Mouse (Mus musculus): Measurements from ENCODE around the gene Sri. TPM values are rescaled to one million over a fixed set of nuclear protein-coding genes. Genes with fewer than 3 reads are reported as not detected.
"Not testable (repeated sequence)": the region's sequence is repeated elsewhere in the genome, so short reads cannot be mapped to it uniquely, and the experiment has no call there.

Sri gene
- 224 and 232 TPM in 2 replicates for polyA plus RNA-seq (2016; fragmentation: Nextera tagmentation; extraction: Ambion mirVana)

- Histone ChIP-seq H3K4me3 (replicated peaks) (no peak within 1 kb of the TSS), H3K4me1 (replicated peaks) (no peaks in the 10 kb centered on the region), H3K27ac (no peak within 1 kb of the TSS), H3K9me3 (no peaks in the 10 kb centered on the region), H3K4me2 (no peak within 1 kb of the TSS), H3K9ac (replicated peaks) (no peak within 1 kb of the TSS), H3K36me3 (no peaks in the 10 kb centered on the region), H3K27me3 (no peaks in the 10 kb centered on the region)
- WGBS: 81% methylated on average over 6 of the region's 6 CpGs
- no peak for ATAC-seq (ENCODE audit: insufficient number of reproducible peaks, insufficient read depth, low FRiP score, low TSS enrichment, low read depth)
These were observed at the start of gene Sri for GRCm38 (mm10) chr5:8045855-8046254. TSS of gene Sri (plus strand) at chr5:8046078.

GRCm38 (mm10) chr5:7996401-7997044 lies 49.4 kb upstream of the Sri start:
- 41% methylated on average over 8 of the region's 8 CpGs for WGBS
- Histone ChIP-seq H3K36me3 (no peaks in the 10 kb centered on the region), H3K4me3 (replicated peaks) (no peak overlapping the region), H3K9me3 (no peaks in the 10 kb centered on the region), H3K27ac (no peak overlapping the region), H3K9ac (replicated peaks) (no peak overlapping the region), H3K4me1 (replicated peaks) (0 out of 2 replicates have a peak, but pooled peaks cover 3% of the 10 kb centered on the region), H3K4me2 (peak overlapping the region; percentile 27), H3K27me3 (no peaks in the 10 kb centered on the region)
- peak; percentile 61; the same call in 1 of the 2 replicates for ATAC-seq (ENCODE audit: insufficient number of reproducible peaks, insufficient read depth, low FRiP score, low TSS enrichment, low read depth)

DNA sequence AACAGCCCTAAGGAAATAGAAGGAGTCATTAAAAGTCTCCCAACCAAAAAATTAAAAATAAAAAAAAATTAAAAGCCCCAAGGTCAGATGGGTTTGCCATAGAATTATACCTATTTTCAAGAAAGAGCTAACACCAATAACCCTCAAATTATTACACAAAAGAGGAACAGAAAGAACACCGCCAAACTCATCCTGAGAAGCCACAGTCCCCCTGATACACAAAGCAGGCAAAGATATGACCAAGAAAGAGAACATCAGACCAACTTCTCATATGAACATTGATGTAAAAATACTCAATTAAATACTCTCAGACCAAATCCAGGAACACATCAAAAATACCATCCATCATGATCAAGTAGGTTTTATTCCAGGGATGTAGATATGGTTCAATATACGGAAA lies 48.8 kb upstream of the Sri start:
- Histone ChIP-seq H3K27ac (no peak overlapping the region), H3K4me2 (no peak overlapping the region), H3K9ac (replicated peaks) (no peak overlapping the region), H3K4me1 (replicated peaks) (0 out of 2 replicates have a peak, but pooled peaks cover 3% of the 10 kb centered on the region), H3K9me3 (no peaks in the 10 kb centered on the region), H3K36me3 (no peaks in the 10 kb centered on the region), H3K4me3 (replicated peaks) (no peak overlapping the region), H3K27me3 (no peaks in the 10 kb centered on the region)
- 91% methylated on average over 2 of the region's 2 CpGs for WGBS
- ATAC-seq (ENCODE audit: insufficient number of reproducible peaks, insufficient read depth, low FRiP score, low TSS enrichment, low read depth): no peak

GRCm38 (mm10) chr5:8000466-8000865 lies 45.4 kb upstream of the Sri start:
- H3K4me3 ChIP-seq (replicated peaks): no peak overlapping the region
- no peak overlapping the region for H3K9ac ChIP-seq (replicated peaks)
- 0 out of 2 replicates have a peak, but pooled peaks cover 3% of the 10 kb centered on the region for H3K4me1 ChIP-seq (replicated peaks)
- no peak for ATAC-seq (ENCODE audit: insufficient number of reproducible peaks, insufficient read depth, low FRiP score, low TSS enrichment, low read depth)
- H3K27me3 ChIP-seq: no peaks in the 10 kb centered on the region
- no peak overlapping the region for H3K27ac ChIP-seq
- H3K36me3 ChIP-seq: no peaks in the 10 kb centered on the region
- WGBS: 79% methylated on average over 10 of the region's 10 CpGs
- no peak overlapping the region for H3K4me2 ChIP-seq
- H3K9me3 ChIP-seq: no peaks in the 10 kb centered on the region

DNA sequence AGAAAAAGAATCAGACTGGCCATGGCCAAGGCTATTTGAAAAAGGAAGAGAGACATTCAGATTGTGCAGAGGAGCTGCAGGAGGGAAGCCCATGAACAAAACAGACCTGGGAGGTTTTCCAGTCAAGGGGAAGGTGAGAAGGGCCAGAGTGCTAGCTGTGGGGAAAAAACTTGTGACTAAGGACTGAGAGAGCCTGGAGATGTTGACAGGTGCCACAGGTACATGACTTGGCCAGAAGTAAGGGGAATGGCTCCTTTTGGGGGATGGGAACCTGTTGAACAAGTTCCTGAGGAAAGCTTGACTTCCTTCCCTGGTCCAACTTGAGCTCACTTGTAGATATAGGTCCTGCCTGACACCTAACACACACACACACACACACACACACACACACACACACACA lies 43.1 kb upstream of the Sri start:
- no peaks in the 10 kb centered on the region for H3K9me3 ChIP-seq
- no peaks in the 10 kb centered on the region for H3K27me3 ChIP-seq
- no peak overlapping the region for H3K27ac ChIP-seq
- no peaks in the 10 kb centered on the region for H3K36me3 ChIP-seq
- ATAC-seq (ENCODE audit: insufficient number of reproducible peaks, insufficient read depth, low FRiP score, low TSS enrichment, low read depth): no peak
- H3K4me2 ChIP-seq: no peak overlapping the region
- H3K9ac ChIP-seq (replicated peaks): no peak overlapping the region
- H3K4me3 ChIP-seq (replicated peaks): no peak overlapping the region
- no peaks in the 10 kb centered on the region for H3K4me1 ChIP-seq (replicated peaks)

GRCm38 (mm10) chr5:8013276-8013675 lies 32.6 kb upstream of the Sri start:
- no peak overlapping the region for H3K4me2 ChIP-seq
- peaks cover 10% of the 10 kb centered on the region; the same call in 1 of the 2 replicates for H3K9me3 ChIP-seq
- H3K9ac ChIP-seq (replicated peaks): no peak overlapping the region
- H3K4me3 ChIP-seq (replicated peaks): no peak overlapping the region
- H3K36me3 ChIP-seq: no peaks in the 10 kb centered on the region
- H3K27me3 ChIP-seq: no peaks in the 10 kb centered on the region
- 81% methylated on average over 3 of the region's 3 CpGs for WGBS
- H3K27ac ChIP-seq: no peak overlapping the region
- no peaks in the 10 kb centered on the region for H3K4me1 ChIP-seq (replicated peaks)
- ATAC-seq (ENCODE audit: insufficient number of reproducible peaks, insufficient read depth, low FRiP score, low TSS enrichment, low read depth): no peak

GRCm38 (mm10) chr5:8034596-8034995 lies 11.3 kb upstream of the Sri start:
- not testable (repeated sequence) for H3K9ac ChIP-seq (replicated peaks); H3K27me3 ChIP-seq; H3K9me3 ChIP-seq; H3K4me1 ChIP-seq (replicated peaks); H3K4me3 ChIP-seq (replicated peaks); H3K4me2 ChIP-seq; H3K27ac ChIP-seq; H3K36me3 ChIP-seq; ATAC-seq (ENCODE audit: insufficient number of reproducible peaks, insufficient read depth, low FRiP score, low TSS enrichment, low read depth)
- 92% methylated on average over 6 of the region's 6 CpGs for WGBS

GRCm38 (mm10) chr5:8053827-8054226 lies 7.9 kb downstream of the Sri start:
- H3K9ac ChIP-seq (replicated peaks): no peak overlapping the region
- WGBS: 86% methylated on average over 4 of the region's 4 CpGs
- peaks cover 14% of the 10 kb centered on the region for H3K4me1 ChIP-seq (replicated peaks)
- no peak for ATAC-seq (ENCODE audit: insufficient number of reproducible peaks, insufficient read depth, low FRiP score, low TSS enrichment, low read depth)
- no peaks in the 10 kb centered on the region for H3K36me3 ChIP-seq
- H3K27ac ChIP-seq: no peak overlapping the region
- H3K27me3 ChIP-seq: no peaks in the 10 kb centered on the region
- H3K4me2 ChIP-seq: no peak overlapping the region
- H3K4me3 ChIP-seq (replicated peaks): no peak overlapping the region
- H3K9me3 ChIP-seq: no peaks in the 10 kb centered on the region

- WGBS: 47% methylated on average over 8 of the region's 8 CpGs
- peak overlapping the region; percentile 83; the same call in 1 of the 2 replicates for H3K27ac ChIP-seq
- peak; percentile 28; the same call in 1 of the 2 replicates for ATAC-seq (ENCODE audit: insufficient number of reproducible peaks, insufficient read depth, low FRiP score, low TSS enrichment, low read depth)
These were observed 9.8 kb downstream of the Sri start for GRCm38 (mm10) chr5:8055721-8056129.

GRCm38 (mm10) chr5:8056141-8057017 lies 10.5 kb downstream of the Sri start:
- Histone ChIP-seq H3K9me3 (no peaks in the 10 kb centered on the region), H3K9ac (replicated peaks) (peak overlapping the region; percentile 88), H3K36me3 (peaks cover 20% of the 10 kb centered on the region), H3K27me3 (no peaks in the 10 kb centered on the region), H3K27ac (peak overlapping the region; percentile 83), H3K4me2 (peak overlapping the region; percentile 71), H3K4me3 (replicated peaks) (peak overlapping the region; percentile 76), H3K4me1 (replicated peaks) (peaks cover 14% of the 10 kb centered on the region)
- ATAC-seq (ENCODE audit: insufficient number of reproducible peaks, insufficient read depth, low FRiP score, low TSS enrichment, low read depth): peak; percentile 96
- under 1% methylated on average over 60 of the region's 60 CpGs for WGBS

More at GRCm38 (mm10) chr5:8055721-8056129, 9.8 kb downstream of the Sri start:
- Histone ChIP-seq H3K4me1 (replicated peaks) (peaks cover 14% of the 10 kb centered on the region), H3K36me3 (peaks cover 14% of the 10 kb centered on the region), H3K9me3 (no peaks in the 10 kb centered on the region), H3K27me3 (no peaks in the 10 kb centered on the region), H3K4me2 (peak overlapping the region; percentile 71), H3K4me3 (replicated peaks) (peak overlapping the region; percentile 76), H3K9ac (replicated peaks) (peak overlapping the region; percentile 88)

DNA sequence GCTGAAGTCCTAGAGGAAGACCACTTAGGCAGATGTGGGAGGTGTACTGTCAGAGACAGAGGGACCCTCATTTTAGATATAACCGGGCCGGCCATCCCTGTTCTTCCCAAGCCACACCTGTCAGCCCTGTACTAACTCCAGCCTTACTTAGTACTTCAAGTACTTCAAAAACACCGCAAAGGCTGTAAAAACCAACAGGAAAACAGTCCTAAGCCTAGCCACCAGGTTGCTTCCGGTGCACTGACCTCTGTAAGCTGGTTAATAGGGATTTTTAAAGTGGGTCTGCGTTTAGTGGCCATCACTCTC lies 11.1 kb downstream of the Sri start:
- WGBS: 34% methylated on average over 5 of the region's 5 CpGs
- Histone ChIP-seq H3K4me1 (replicated peaks) (peaks cover 14% of the 10 kb centered on the region), H3K36me3 (peaks cover 26% of the 10 kb centered on the region), H3K27me3 (no peaks in the 10 kb centered on the region), H3K9ac (replicated peaks) (peak overlapping the region; percentile 88), H3K9me3 (no peaks in the 10 kb centered on the region), H3K4me3 (replicated peaks) (peak overlapping the region; percentile 76), H3K27ac (peak overlapping the region; percentile 7; the same call in 1 of the 2 replicates), H3K4me2 (peak overlapping the region; percentile 71)
- ATAC-seq (ENCODE audit: insufficient number of reproducible peaks, insufficient read depth, low FRiP score, low TSS enrichment, low read depth): peak; percentile 40; the same call in 1 of the 2 replicates

Measured in limb, embryonic 12.5 days (tissue).